17 mouse cellular contexts compared by ENCODE assay signal in genomic region chr3:9423669-9424068, GRCm38 (mm10).
DNase-seq lines count a peak whose midpoint lies in the region; ATAC-seq lines count a peak whose summit lies in the region.
"Had no signal": no experiment of that assay in that cellular context is flagged by ENCODE, and none has a peak within 500 bp of the region (broad histone marks: within the 10 kb centered on the region; RNA-seq: fewer than 3 reads in every experiment).

No protein-coding gene starts in this region.

- DNase-seq in adrenal gland, postnatal 14 days: peak; percentile 17
- no peak for DNase-seq in adrenal gland, adult 18-20 months (ENCODE audit: low spot score in 2 of 2)
- DNase-seq in hindbrain, embryonic 14.5 days (ENCODE audit: low spot score): no peak
- no peak for DNase-seq in hindbrain, embryonic 10.5 days (ENCODE audit: low spot score)
- peak; percentile 79 for DNase-seq in midbrain, embryonic 11.5 days (ENCODE audit: low spot score, missing footprints)
- DNase-seq in thymus, postnatal 14 days: no peak
- DNase-seq: adrenal gland, postnatal 25 days; B cell, adult 2 months; cerebellum, adult 2 months; gastrocnemius, postnatal 14 days; heart, postnatal 36 days had no signal

- no peak overlapping the region for H3K4me3 ChIP-seq in hindbrain, embryonic 14.5 days (replicated peaks; ENCODE audit: low read length)
- no peak overlapping the region for H3K4me3 ChIP-seq in hindbrain, embryonic 10.5 days
- no peak overlapping the region for H3K4me3 ChIP-seq in midbrain, embryonic 11.5 days (ENCODE audit: low read depth, low read length)
- H3K4me3 ChIP-seq in midbrain, embryonic 16.5 days (ENCODE audit: low read depth, low read length): no peak overlapping the region
- H3K4me3 ChIP-seq in midbrain, embryonic 15.5 days: no peak overlapping the region
- H3K4me3 ChIP-seq: embryonic facial prominence, embryonic 10.5 days; forebrain, embryonic 15.5 days; heart, embryonic 13.5 days had no signal

- peak; percentile 43; the same call in 1 of the 2 replicates for ATAC-seq in hindbrain, embryonic 14.5 days (ENCODE audit: low FRiP score)
- no peak for ATAC-seq in midbrain, embryonic 11.5 days (ENCODE audit: low FRiP score)
- no peak for ATAC-seq in midbrain, embryonic 16.5 days
- peak; percentile 54; the same call in 1 of the 2 replicates for ATAC-seq in midbrain, embryonic 15.5 days (replicated peaks)
- ATAC-seq: forebrain, embryonic 15.5 days; hindbrain, embryonic 16.5 days had no signal

- no peaks in the 10 kb centered on the region for H3K4me1 ChIP-seq in hindbrain, embryonic 14.5 days (replicated peaks; ENCODE audit: control insufficient read depth, insufficient read depth, low read length)
- no peaks in the 10 kb centered on the region for H3K4me1 ChIP-seq in hindbrain, embryonic 10.5 days (replicated peaks)
- H3K4me1 ChIP-seq in midbrain, embryonic 11.5 days (ENCODE audit: control insufficient read depth, insufficient read depth, low read length): no peaks in the 10 kb centered on the region
- no peaks in the 10 kb centered on the region for H3K4me1 ChIP-seq in midbrain, embryonic 16.5 days (ENCODE audit: control insufficient read depth, insufficient read depth, low read length)
- no peaks in the 10 kb centered on the region; the same call in 1 of the 2 replicates for H3K4me1 ChIP-seq in midbrain, embryonic 15.5 days
- H3K4me1 ChIP-seq: embryonic facial prominence, embryonic 10.5 days; forebrain, embryonic 15.5 days; heart, embryonic 13.5 days had no signal

- 65% methylated on average over 6 of the region's 6 CpGs for WGBS in hindbrain, embryonic 14.5 days
- 87% methylated on average over 6 of the region's 6 CpGs for whole genome bisulfite sequencing in hindbrain, embryonic 10.5 days
- WGBS in midbrain, embryonic 11.5 days: 88% methylated on average over 6 of the region's 6 CpGs
- 75% methylated on average over 6 of the region's 6 CpGs for WGBS in midbrain, embryonic 16.5 days
- WGBS in midbrain, embryonic 15.5 days: 72% methylated on average over 6 of the region's 6 CpGs

- H3K27ac ChIP-seq in hindbrain, embryonic 14.5 days: 0 out of 2 replicates have a peak overlapping the region, but pooled peaks have one; percentile 21
- H3K27ac ChIP-seq in hindbrain, embryonic 10.5 days: no peak overlapping the region
- no peak overlapping the region for H3K27ac ChIP-seq in midbrain, embryonic 11.5 days (ENCODE audit: low read depth, low read length)
- no peak overlapping the region; the same call in 1 of the 2 replicates for H3K27ac ChIP-seq in midbrain, embryonic 16.5 days (ENCODE audit: low read length)
- H3K27ac ChIP-seq in midbrain, embryonic 15.5 days: no peak overlapping the region
- H3K27ac ChIP-seq: embryonic facial prominence, embryonic 10.5 days; forebrain, embryonic 15.5 days; heart, embryonic 13.5 days had no signal

- H3K36me3 ChIP-seq in hindbrain, embryonic 14.5 days (replicated peaks; ENCODE audit: control insufficient read depth, insufficient read depth): no peaks in the 10 kb centered on the region
- no peaks in the 10 kb centered on the region for H3K36me3 ChIP-seq in hindbrain, embryonic 10.5 days
- no peaks in the 10 kb centered on the region for H3K36me3 ChIP-seq in midbrain, embryonic 11.5 days (ENCODE audit: control insufficient read depth, insufficient read depth, low read length)
- no peaks in the 10 kb centered on the region for H3K36me3 ChIP-seq in midbrain, embryonic 16.5 days (ENCODE audit: control insufficient read depth, insufficient read depth, low read length)
- no peaks in the 10 kb centered on the region for H3K36me3 ChIP-seq in midbrain, embryonic 15.5 days (replicated peaks)
- H3K36me3 ChIP-seq: embryonic facial prominence, embryonic 10.5 days; forebrain, embryonic 15.5 days; heart, embryonic 13.5 days had no signal

- no peak overlapping the region for H3K9ac ChIP-seq in hindbrain, embryonic 14.5 days
- H3K9ac ChIP-seq in midbrain, embryonic 11.5 days (ENCODE audit: low read length): no peak overlapping the region
- H3K9ac ChIP-seq in midbrain, embryonic 16.5 days (ENCODE audit: low read depth, low read length): no peak overlapping the region
- no peak overlapping the region for H3K9ac ChIP-seq in midbrain, embryonic 15.5 days
- H3K9ac ChIP-seq: forebrain, embryonic 15.5 days; heart, embryonic 13.5 days had no signal

- no peaks in the 10 kb centered on the region for H3K9me3 ChIP-seq in hindbrain, embryonic 14.5 days (ENCODE audit: control insufficient read depth, low read length)
- no peaks in the 10 kb centered on the region for H3K9me3 ChIP-seq in hindbrain, embryonic 10.5 days
- H3K9me3 ChIP-seq in midbrain, embryonic 11.5 days (ENCODE audit: control insufficient read depth, low read length): no peaks in the 10 kb centered on the region
- H3K9me3 ChIP-seq in midbrain, embryonic 16.5 days (replicated peaks; ENCODE audit: control insufficient read depth, low read length, poor library complexity, severe bottlenecking): no peaks in the 10 kb centered on the region
- no peaks in the 10 kb centered on the region for H3K9me3 ChIP-seq in midbrain, embryonic 15.5 days
- H3K9me3 ChIP-seq: embryonic facial prominence, embryonic 10.5 days; forebrain, embryonic 15.5 days; heart, embryonic 13.5 days had no signal

- no peaks in the 10 kb centered on the region for H3K27me3 ChIP-seq in hindbrain, embryonic 14.5 days (ENCODE audit: control insufficient read depth, insufficient read depth, low read length)
- H3K27me3 ChIP-seq in hindbrain, embryonic 10.5 days (ENCODE audit: insufficient read depth, poor library complexity, severe bottlenecking): no peaks in the 10 kb centered on the region
- no peaks in the 10 kb centered on the region for H3K27me3 ChIP-seq in midbrain, embryonic 11.5 days (ENCODE audit: control insufficient read depth, insufficient read depth, low read length)
- no peaks in the 10 kb centered on the region for H3K27me3 ChIP-seq in midbrain, embryonic 16.5 days (ENCODE audit: control insufficient read depth, insufficient read depth, low read depth, low read length)
- no peaks in the 10 kb centered on the region for H3K27me3 ChIP-seq in midbrain, embryonic 15.5 days (replicated peaks)
- H3K27me3 ChIP-seq: forebrain, embryonic 15.5 days; heart, embryonic 13.5 days had no signal

- H3K4me2 ChIP-seq in hindbrain, embryonic 14.5 days (replicated peaks): no peak overlapping the region
- no peak overlapping the region for H3K4me2 ChIP-seq in midbrain, embryonic 11.5 days
- H3K4me2 ChIP-seq in midbrain, embryonic 16.5 days (ENCODE audit: low read length): no peak overlapping the region
- no peak overlapping the region for H3K4me2 ChIP-seq in midbrain, embryonic 15.5 days
- H3K4me2 ChIP-seq: forebrain, embryonic 15.5 days; heart, embryonic 13.5 days had no signal

Comparison
In these comparisons a context has a peak if more than half of its experiments do, and no peak if none do; other contexts are left out.
1. DNase-seq: peak in adrenal gland, postnatal 14 days (single experiment) and midbrain, embryonic 11.5 days (single experiment); none in adrenal gland, adult 18-20 months (0 of 2), hindbrain, embryonic 14.5 days (single experiment), hindbrain, embryonic 10.5 days (single experiment) and thymus, postnatal 14 days (single experiment).
2. ATAC-seq: peak in hindbrain, embryonic 14.5 days (single experiment) and midbrain, embryonic 15.5 days (single experiment); none in midbrain, embryonic 11.5 days (single experiment) and midbrain, embryonic 16.5 days (single experiment).